In genomic region chr4:129350644-129351043, GRCm38 (mm10) we compare ENCODE assay signal across 8 mouse cellular contexts. TPM values are rescaled to one million over a fixed set of nuclear protein-coding genes. Genes with fewer than 3 reads are reported as not detected.
DNase-seq lines count a peak whose midpoint lies in the region; ATAC-seq lines count a peak whose summit lies in the region.

No protein-coding gene starts in this region.

- peak; percentile 85 for DNase-seq in MN1 (ENCODE audit: low spot score)
- peak; percentile 84 to 86 for DNase-seq in cerebellum, adult 18-20 months
- peak; percentile 88 for DNase-seq in forelimb bud, embryonic 11.5 days (ENCODE audit: low read depth, low spot score)
- DNase-seq in layer of hippocampus, postnatal 14 days (ENCODE audit: low spot score in 2 of 2) = peak; percentile 53 to 66
- DNase-seq in lung, postnatal 36 days = peak; percentile 90
- peak; percentile 51 for DNase-seq in right cerebral cortex, adult 18-20 months
- peak; percentile 41 to 48 for DNase-seq in urinary bladder, adult 18-20 months (ENCODE audit: low spot score in 2 of 2)

- peak; percentile 83 to 93 for ATAC-seq in hematopoietic stem cell, adult 5-6 weeks (replicated peaks in 1 of 2; ENCODE audit: insufficient read depth in 1 of 2, low FRiP score in 2 of 2, low TSS enrichment in 1 of 2, low read depth in 1 of 2, poor library complexity in 2 of 2, severe bottlenecking in 2 of 2)

RNA-seq across cellular contexts. Expression of gene Zbtb8os, which starts 15.1 kb away (rescaled TPM):
- 89.1 and 106 TPM in 2 replicates for total RNA-seq in hematopoietic stem cell, adult 5-6 weeks (2017)
- total RNA-seq in layer of hippocampus, postnatal 14 days (2021) = 10 to 100 TPM; 23.7 to 26.3 TPM

RNA-seq across cellular contexts. Expression of gene Rbbp4, which starts 15.5 kb away (rescaled TPM):
- total RNA-seq in hematopoietic stem cell, adult 5-6 weeks (2017) = 118 and 128 TPM in 2 replicates
- total RNA-seq in layer of hippocampus, postnatal 14 days (2021) = 100 to 1,000 TPM; 130 to 131 TPM

RNA-seq across cellular contexts. Expression of gene Zbtb8a, which starts 27.3 kb away (rescaled TPM):
- 8.1 and 12.2 TPM in 2 replicates for total RNA-seq in hematopoietic stem cell, adult 5-6 weeks (2017)
- 1 to 10 TPM; 6.1 to 6.3 TPM for total RNA-seq in layer of hippocampus, postnatal 14 days (2021)

Comparison
In these comparisons a context has a peak if more than half of its experiments do, and no peak if none do; other contexts are left out.
1. Peak in every context shown above with its lines: DNase-seq and ATAC-seq.